Comparison of ENCODE assay signal across 4 mouse cellular contexts in genomic region chr11:102389436-102389835, GRCm38 (mm10). TPM values are rescaled to one million over a fixed set of nuclear protein-coding genes. Genes with fewer than 3 reads are reported as not detected.
"Had no signal": no experiment of that assay in that cellular context is flagged by ENCODE, and none has a peak within 500 bp of the region (broad histone marks: within the 10 kb centered on the region; RNA-seq: fewer than 3 reads in every experiment).

No protein-coding gene starts in this region.

RNA-seq across cellular contexts. Expression of gene Slc4a1, which starts 23.4 kb away (rescaled TPM):
- polyA plus RNA-seq: small intestine, adult 2 months; testis, adult 2 months; urinary bladder, adult 2 months had no signal

RNA-seq across cellular contexts. Expression of gene Fam171a2, which starts 58.0 kb away (rescaled TPM):
- total RNA-seq: neutrophil, adult 5-6 weeks had no signal
